Mouse (Mus musculus) ES-CJ7 (cell line): ENCODE measurements around the gene Gm9.
"Not testable (repeated sequence)": the region's sequence is repeated elsewhere in the genome, so short reads cannot be mapped to it uniquely, and the experiment has no call there.

Experiments used
- DNase-seq: peaks from one replicate; pipeline ENCODE4 v3.0.0; 2011; ENCODE audit warnings: low read depth, low spot score

Gene Gm9

DNA sequence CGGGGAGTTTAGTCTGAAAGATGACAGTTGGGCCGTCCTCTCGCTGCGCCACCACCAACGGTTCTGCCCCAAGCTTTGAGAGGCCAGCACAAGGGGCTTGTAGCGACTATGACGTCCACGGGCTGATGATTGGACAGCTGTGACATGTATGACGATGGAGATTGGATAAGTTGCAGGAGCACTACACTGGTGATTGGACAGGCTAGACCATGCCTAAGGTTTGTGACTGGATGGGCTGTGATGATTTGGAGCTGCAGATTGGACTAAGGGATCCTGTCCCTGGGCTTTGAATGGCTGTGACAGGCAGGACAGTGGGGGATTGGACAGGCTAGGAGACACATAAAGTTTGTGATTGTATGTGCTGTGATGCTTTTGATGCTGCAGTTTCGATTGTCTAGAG, at the start of gene Gm9:
Gene Gm9 (minus strand): TSS at position 101 of the 400 bp plus-strand sequence.
- DNase-seq = no peak

DNA sequence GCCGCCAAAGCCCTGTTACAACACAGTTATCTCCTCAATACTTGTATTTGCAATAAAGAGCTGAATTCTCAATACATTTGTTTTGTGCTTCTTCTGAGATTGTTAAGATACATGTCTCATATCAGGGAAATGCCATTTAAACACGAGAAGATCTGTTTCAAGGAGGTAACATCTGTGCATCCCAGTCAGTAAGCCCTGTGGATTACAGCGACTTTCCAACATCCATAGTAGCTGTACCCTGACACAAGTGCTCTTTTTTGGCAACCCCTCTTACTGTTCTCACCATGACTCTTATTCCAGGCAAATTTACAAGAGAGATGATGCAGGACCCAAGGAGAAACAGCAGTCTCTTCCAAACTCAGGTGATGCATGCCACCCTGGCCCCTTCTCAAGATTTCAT, 38.8 kb upstream of the Gm9 start, which contains the start of gene Rhox3a:
Gene Rhox3a (plus strand): TSS at position 301 of the 400 bp plus-strand sequence.
- DNase-seq = not testable (repeated sequence)

DNA sequence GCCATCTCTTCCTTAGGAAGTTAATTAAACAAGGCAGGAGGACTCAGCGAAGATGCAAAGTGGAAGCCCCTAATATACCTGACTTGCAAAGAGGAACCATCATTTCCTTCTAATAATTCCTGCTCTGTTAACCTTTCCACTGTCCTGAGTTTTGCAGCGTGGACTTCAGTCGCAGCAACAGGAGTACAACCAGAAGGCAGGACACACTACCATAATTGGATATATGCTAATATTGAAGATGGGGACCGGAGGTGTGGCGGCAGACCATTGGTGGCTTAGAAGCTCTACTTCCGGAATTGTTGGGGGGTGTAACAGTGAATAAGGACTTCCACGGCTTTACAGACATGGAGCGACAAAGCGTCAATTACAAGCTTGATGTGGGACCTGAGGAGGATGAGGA, 33.8 kb upstream of the Gm9 start, which contains the start of gene Rhox2a:
Gene Rhox2a (plus strand): TSS at position 301 of the 400 bp plus-strand sequence.
- DNase-seq = not testable (repeated sequence)

DNA sequence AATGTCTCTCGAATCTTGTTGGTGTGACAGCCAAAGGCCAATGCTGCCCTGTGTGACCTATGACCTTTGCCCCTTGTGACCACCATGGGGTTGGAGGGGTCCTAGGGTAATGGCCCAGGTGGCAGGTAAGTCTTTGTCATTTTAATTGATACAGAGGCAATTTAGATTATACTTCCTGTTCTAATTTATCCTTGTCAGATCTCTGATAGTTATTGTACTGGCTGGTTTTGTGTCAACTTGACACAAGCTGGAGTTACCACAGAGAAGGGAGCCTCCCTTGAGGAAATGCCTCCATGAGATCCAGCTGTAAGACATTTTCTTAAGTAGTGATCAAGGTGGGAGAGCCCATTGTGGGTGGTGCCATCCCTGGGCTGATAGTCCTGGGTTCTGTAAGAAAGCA, 11.3 kb upstream of the Gm9 start, which contains the start of gene Rhox1:
Gene Rhox1 (minus strand): TSS at position 101 of the 400 bp plus-strand sequence.
- DNase-seq = not testable (repeated sequence)

DNA sequence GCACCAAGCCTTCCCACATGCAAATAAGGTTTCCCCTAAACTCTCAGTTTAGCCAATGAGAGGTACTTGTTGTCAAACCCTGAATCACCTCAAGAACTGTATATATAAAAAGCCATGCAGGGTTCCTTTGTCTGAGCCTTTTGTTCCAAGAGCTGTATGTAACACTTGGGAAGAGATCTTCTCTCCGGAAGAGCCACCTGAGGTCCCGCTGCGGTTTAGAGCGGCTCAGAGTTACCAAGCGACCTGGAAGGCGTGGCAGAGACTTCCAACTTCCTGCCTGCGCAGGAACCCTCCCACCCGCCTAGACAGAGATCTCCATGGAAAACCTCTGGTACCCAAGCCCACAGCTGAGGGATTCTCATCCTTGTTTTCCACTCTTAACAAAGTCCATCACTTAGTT, 12.2 kb downstream of the Gm9 start:
- peak; percentile 51 for DNase-seq

DNA sequence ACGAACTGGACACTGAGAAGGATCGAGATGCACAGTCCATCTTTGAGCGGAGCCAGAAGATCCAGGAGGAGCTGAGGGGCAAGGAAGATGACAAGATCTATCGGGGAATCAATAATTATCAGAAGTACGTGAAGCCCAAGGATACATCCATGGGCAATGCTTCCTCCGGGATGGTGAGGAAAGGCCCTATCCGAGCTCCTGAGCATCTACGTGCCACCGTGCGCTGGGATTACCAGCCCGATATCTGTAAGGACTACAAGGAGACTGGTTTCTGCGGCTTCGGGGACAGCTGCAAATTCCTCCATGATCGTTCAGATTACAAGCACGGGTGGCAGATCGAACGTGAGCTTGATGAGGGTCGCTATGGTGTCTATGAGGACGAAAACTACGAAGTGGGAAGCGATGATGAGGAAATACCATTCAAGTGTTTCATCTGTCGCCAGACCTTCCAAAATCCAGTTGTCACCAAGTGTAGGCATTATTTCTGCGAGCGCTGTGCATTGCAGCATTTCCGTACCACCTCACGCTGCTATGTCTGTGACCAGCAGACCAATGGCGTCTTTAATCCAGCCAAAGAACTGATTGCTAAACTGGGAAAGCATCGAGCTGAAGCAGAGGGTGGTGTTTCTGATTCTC, 19.0 kb downstream of the Gm9 start:
- DNase-seq = peak; percentile 7

DNA sequence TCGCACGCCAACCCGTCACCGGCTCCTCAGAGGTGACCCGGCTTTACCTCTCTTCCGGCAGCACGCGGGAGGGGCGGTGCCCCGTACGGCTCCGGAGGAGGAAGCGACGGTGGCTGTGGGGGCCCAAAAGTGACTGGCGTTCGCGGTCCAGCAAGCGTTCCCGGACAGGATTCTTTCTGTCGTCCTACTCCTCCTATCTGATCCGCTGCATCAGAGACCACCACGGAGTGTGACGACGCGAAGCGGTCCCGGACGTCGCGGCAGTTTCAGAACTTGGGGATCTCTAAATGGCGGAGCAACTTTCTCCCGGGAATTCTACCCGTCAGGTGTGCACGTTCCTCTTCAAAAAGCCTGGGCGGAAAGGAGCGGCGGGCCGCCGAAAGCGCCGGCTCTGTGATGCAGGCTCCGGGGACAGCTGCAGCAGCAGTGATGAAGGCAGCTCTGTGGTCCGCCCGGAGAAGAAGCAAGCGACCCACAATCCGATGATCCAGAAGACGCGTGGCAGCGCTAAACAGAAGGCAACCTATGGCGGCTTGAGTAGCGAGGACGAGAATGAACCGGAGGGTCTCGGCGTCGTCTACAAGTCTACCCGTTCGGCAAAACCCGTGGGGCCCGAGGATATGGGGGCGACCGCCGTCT, 19.6 kb downstream of the Gm9 start, which contains the start of the genes Ndufa1 and Rnf113a1:
Gene Ndufa1 (minus strand): TSS at position 59 of the 639 bp plus-strand sequence.
Gene Rnf113a1 (plus strand): TSS at position 141 of the 639 bp plus-strand sequence.
- DNase-seq = peak; percentile 71

DNA sequence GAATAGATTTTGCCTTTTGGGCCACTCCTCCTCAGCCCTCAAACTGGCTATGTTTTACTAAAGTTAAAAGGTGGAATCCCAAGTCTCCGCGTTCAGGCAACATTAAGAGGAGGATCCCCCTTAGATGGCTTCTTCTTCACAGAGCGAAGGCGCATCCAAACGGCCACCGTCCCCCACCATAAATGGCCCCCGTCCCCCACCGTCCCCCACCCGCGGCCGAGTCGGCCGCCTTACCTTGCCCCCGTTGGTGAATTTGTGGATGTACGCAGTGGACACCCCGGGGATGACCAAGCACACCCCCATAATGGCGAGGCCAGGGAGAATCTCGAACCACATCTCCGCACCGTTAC, 20.1 kb downstream of the Gm9 start:
- no peak for DNase-seq

DNA sequence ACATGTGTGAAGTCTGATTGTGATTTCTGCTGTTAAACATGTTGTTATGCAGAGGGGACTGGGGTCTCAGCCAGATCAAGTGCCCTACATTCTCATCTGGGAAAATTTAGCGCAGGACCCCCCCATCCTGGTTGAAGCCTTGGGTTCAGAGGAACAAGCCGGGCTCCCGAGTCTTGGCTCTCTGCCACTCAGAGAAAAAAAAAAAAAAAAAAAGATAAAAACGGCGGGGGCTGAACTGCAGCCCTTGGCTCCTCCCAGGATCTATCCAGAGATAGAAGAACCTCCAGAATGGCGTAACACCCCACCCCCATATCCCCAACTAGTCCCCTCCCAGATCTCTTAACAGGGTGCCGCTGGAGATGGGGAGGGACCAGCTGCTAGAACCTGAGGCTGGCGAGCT, 26.4 kb downstream of the Gm9 start:
- not testable (repeated sequence) for DNase-seq

DNA sequence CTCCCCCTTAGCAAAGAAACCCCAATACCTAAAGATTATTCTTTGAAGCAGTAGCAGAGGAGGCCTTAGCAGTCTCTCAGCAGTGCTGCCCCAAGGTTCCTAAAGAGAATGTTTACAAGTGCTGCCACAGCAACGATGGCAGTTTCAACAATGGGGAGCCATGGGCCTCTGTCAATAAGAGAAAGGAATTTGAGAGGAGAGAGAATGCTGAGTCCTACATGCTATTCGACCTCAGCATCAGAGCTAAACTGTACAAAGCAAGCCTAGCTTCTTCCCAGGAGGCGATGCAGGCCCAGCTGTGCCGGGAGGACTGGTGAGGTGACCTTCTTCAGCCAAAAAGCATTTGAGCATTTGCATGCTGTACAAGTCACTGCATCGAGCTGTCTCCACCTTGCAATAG, 42.1 kb downstream of the Gm9 start, which contains the start of gene Akap14:
Gene Akap14 (minus strand): TSS at position 101 of the 400 bp plus-strand sequence.
- no peak for DNase-seq

DNA sequence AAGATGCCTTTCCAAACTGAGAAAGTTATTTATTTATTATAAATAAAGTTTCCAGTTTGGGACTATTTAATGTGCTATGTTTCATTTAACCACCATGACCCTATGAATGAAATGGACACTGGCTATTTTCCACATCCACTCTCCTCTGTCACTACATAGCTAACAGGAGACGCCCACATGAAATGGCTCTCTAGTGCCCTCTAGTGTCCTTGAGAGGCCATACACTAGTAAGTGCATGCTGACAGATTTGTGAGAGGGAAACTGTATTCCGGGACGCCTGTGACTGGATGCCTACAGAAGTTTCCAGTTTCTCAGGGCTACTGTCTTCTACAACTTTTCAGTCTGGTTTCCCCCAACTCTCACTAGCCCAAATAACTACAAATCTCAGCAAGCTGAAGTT, 43.8 kb downstream of the Gm9 start:
- peak; percentile 64 for DNase-seq

DNA sequence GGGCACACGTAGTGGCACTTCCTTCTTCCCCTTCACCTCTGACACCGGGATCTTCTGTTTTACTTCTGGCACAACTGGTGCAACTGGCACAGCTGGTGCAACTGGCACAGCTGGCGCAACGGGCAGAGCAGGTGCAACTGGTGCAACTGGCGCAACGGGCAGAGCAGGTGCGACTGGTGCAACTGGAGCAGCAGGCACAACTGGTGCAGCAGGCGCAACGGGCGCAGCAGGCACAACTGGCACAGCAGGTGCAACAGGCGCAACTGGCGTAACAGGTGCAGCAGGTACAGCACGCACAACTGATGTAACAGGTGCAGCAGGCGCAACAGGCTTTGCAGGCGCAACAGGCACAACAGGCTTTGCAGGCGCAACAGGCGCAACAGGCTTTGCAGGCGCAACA, 47.7 kb downstream of the Gm9 start:
- no peak for DNase-seq

DNA sequence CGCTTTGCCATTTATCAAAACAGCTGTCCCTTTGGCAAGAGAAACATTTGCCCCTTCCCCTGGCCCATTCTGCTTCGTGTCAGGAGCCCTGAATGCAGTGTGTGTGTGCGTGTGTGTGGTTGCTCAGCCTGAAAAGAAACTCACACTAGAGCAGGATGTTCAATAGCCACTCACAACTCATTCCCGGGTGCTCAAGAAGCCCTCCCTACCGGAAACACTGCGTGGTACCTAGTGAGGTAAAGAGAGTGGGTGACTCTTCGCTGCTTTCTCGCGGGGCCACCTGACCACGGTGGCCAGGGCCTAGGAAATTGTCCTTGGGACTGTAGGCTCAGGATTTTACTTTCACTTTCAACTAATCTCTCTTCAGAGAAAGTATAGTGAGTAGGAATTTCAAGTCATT, 49.7 kb downstream of the Gm9 start:
- DNase-seq = no peak
